Mouse (Mus musculus) lung, embryonic 16.5 days (tissue): ENCODE measurements around the gene Fgfr2. TPM values are rescaled to one million over a fixed set of nuclear protein-coding genes. Genes with fewer than 3 reads are reported as not detected.

Source experiments
- ATAC-seq: fragments of 200-750 bp; cut with Nextera tagmentation; 2 replicates; pipeline ENCODE4 v1.8.0; 2017; ENCODE audit warnings: low read depth, mild to moderate bottlenecking, moderate library complexity
- H3K27ac ChIP-seq: fragments of 300-500 bp; sonication (generic); 2 replicates; pipeline ENCODE4 v1.5.1; 2014; ENCODE audit warnings: mild to moderate bottlenecking, control low read depth, low read length
- H3K27me3 ChIP-seq: fragments of 300-500 bp; sonication (generic); 2 replicates; pipeline ENCODE4 v1.6.1; 2014; ENCODE audit warnings: low read depth, low read length, mixed read lengths; ENCODE audit not compliant: control insufficient read depth, insufficient read depth
- H3K36me3 ChIP-seq: fragments of 300-500 bp; sonication (generic); 2 replicates; pipeline ENCODE4 v1.6.1; 2014; ENCODE audit warnings: low read length; ENCODE audit not compliant: control insufficient read depth, insufficient read depth
- H3K4me1 ChIP-seq: fragments of 300-500 bp; sonication (generic); replicated peaks from 2 replicates; pipeline ENCODE4 v1.6.1; 2014; ENCODE audit warnings: low read length, mixed read lengths; ENCODE audit not compliant: control insufficient read depth, insufficient read depth
- H3K4me2 ChIP-seq: fragments of 300-500 bp; sonication (generic); 2 replicates; pipeline ENCODE4 v1.6.1; 2014; ENCODE audit warnings: low read depth, low read length, control low read depth
- H3K4me3 ChIP-seq: fragments of 300-500 bp; sonication (generic); 2 replicates; pipeline ENCODE4 v1.5.1; 2014; ENCODE audit warnings: mild to moderate bottlenecking, low read length, control low read depth
- H3K9ac ChIP-seq: fragments of 300-500 bp; sonication (generic); 2 replicates; pipeline ENCODE4 v1.6.1; 2014; ENCODE audit warnings: low read length, control low read depth
- H3K9me3 ChIP-seq: fragments of 300-500 bp; sonication (generic); 2 replicates; pipeline ENCODE4 v1.6.1; 2016; ENCODE audit warnings: low read length; ENCODE audit not compliant: control insufficient read depth
- WGBS: fragments of 180-500 bp; shearing (Covaris S2); extraction: QIAGEN DNeasy Blood & Tissue Kit; methylation state at CpG from one replicate; pipeline ENCODE4 v1.1.7; 2014; 5-methylcytosine and 5-hydroxymethylcytosine counted together
- polyA plus RNA-seq: library from polyadenylated mRNA; unstranded; fragments of >200 nt; fragmentation: Nextera tagmentation; extraction: Ambion mirVana; gene quantifications from 2 replicates; pipeline ENCODE4 v1.2.1, GENCODE M21; 2015

Gene Fgfr2
- polyA plus RNA-seq, 1 experiment from 2014 or later = 175 TPM

- no peak for ATAC-seq
- H3K27ac ChIP-seq = no peak overlapping the region
- H3K4me3 ChIP-seq = no peak overlapping the region
- H3K27me3 ChIP-seq = no peaks in the 10 kb centered on the region
- no peaks in the 10 kb centered on the region for H3K9me3 ChIP-seq
- H3K9ac ChIP-seq = no peak overlapping the region
- H3K4me2 ChIP-seq = no peak overlapping the region
- H3K36me3 ChIP-seq = no peaks in the 10 kb centered on the region
- peaks cover under 1% of the 10 kb centered on the region for H3K4me1 ChIP-seq
- 88% methylated on average over 3 of the region's 3 CpGs for WGBS
Observed at GRCm38 (mm10) chr7:132682336-132682735, 440.8 kb downstream of the Fgfr2 start.

GRCm38 (mm10) chr7:132681831-132682230 is 441.3 kb downstream of the Fgfr2 start:
- ATAC-seq = no peak
- H3K9me3 ChIP-seq = no peaks in the 10 kb centered on the region
- H3K36me3 ChIP-seq = no peaks in the 10 kb centered on the region
- 76% methylated on average over 1 of the region's 1 CpGs for WGBS
- no peaks in the 10 kb centered on the region for H3K27me3 ChIP-seq
- H3K9ac ChIP-seq = no peak overlapping the region
- H3K27ac ChIP-seq = no peak overlapping the region
- no peak overlapping the region for H3K4me2 ChIP-seq
- no peaks in the 10 kb centered on the region; the same call in 1 of the 2 replicates for H3K4me1 ChIP-seq
- H3K4me3 ChIP-seq = no peak overlapping the region

GRCm38 (mm10) chr7:132681296-132681695 is 441.9 kb downstream of the Fgfr2 start:
- no peak for ATAC-seq
- WGBS = 86% methylated on average over 11 of the region's 11 CpGs
- Histone ChIP-seq H3K4me2 (no peak overlapping the region), H3K27ac (no peak overlapping the region), H3K36me3 (no peaks in the 10 kb centered on the region), H3K9me3 (no peaks in the 10 kb centered on the region), H3K27me3 (no peaks in the 10 kb centered on the region), H3K9ac (no peak overlapping the region), H3K4me1 (no peaks in the 10 kb centered on the region; the same call in 1 of the 2 replicates), H3K4me3 (no peak overlapping the region)

- H3K9ac ChIP-seq = no peak overlapping the region
- no peak overlapping the region for H3K4me2 ChIP-seq
- 70% methylated on average over 6 of the region's 6 CpGs for WGBS
- H3K4me3 ChIP-seq = no peak overlapping the region
- no peaks in the 10 kb centered on the region; the same call in 1 of the 2 replicates for H3K4me1 ChIP-seq
- no peaks in the 10 kb centered on the region for H3K27me3 ChIP-seq
- no peak for ATAC-seq
- H3K36me3 ChIP-seq = no peaks in the 10 kb centered on the region
- H3K9me3 ChIP-seq = no peaks in the 10 kb centered on the region
- no peak overlapping the region for H3K27ac ChIP-seq
Observed at GRCm38 (mm10) chr7:132679549-132679948, 443.6 kb downstream of the Fgfr2 start.

- Histone ChIP-seq H3K4me3 (no peak overlapping the region), H3K9ac (no peak overlapping the region), H3K4me1 (no peaks in the 10 kb centered on the region; the same call in 1 of the 2 replicates), H3K27me3 (no peaks in the 10 kb centered on the region), H3K36me3 (no peaks in the 10 kb centered on the region), H3K27ac (no peak overlapping the region), H3K4me2 (no peak overlapping the region), H3K9me3 (no peaks in the 10 kb centered on the region)
- 64% methylated on average over 4 of the region's 4 CpGs for WGBS
- no peak for ATAC-seq
Observed at GRCm38 (mm10) chr7:132679117-132679516, 444.0 kb downstream of the Fgfr2 start.

GRCm38 (mm10) chr7:132675922-132676321 is 447.2 kb downstream of the Fgfr2 start:
- no peaks in the 10 kb centered on the region for H3K27me3 ChIP-seq
- H3K4me2 ChIP-seq = no peak overlapping the region
- H3K4me1 ChIP-seq = peaks cover 12% of the 10 kb centered on the region
- no peak overlapping the region for H3K9ac ChIP-seq
- no peaks in the 10 kb centered on the region for H3K36me3 ChIP-seq
- H3K4me3 ChIP-seq = no peak overlapping the region
- no peak for ATAC-seq
- WGBS = 87% methylated on average over 2 of the region's 2 CpGs
- no peak overlapping the region for H3K27ac ChIP-seq
- H3K9me3 ChIP-seq = no peaks in the 10 kb centered on the region

GRCm38 (mm10) chr7:132673931-132674755 is 449.0 kb downstream of the Fgfr2 start:
- no peaks in the 10 kb centered on the region for H3K27me3 ChIP-seq
- H3K4me1 ChIP-seq = peaks cover 22% of the 10 kb centered on the region
- no peak overlapping the region for H3K4me3 ChIP-seq
- no peaks in the 10 kb centered on the region for H3K9me3 ChIP-seq
- peak; percentile 44 for ATAC-seq
- H3K9ac ChIP-seq = no peak overlapping the region
- no peak overlapping the region for H3K27ac ChIP-seq
- WGBS = 50% methylated on average over 17 of the region's 17 CpGs
- H3K4me2 ChIP-seq = no peak overlapping the region
- no peaks in the 10 kb centered on the region for H3K36me3 ChIP-seq

- Histone ChIP-seq H3K4me3 (no peak overlapping the region), H3K27ac (peak overlapping the region; percentile 57; the same call in 1 of the 2 replicates), H3K9me3 (no peaks in the 10 kb centered on the region), H3K4me1 (peaks cover 25% of the 10 kb centered on the region), H3K4me2 (no peak overlapping the region), H3K9ac (peak overlapping the region; percentile 10; the same call in 1 of the 2 replicates), H3K27me3 (no peaks in the 10 kb centered on the region), H3K36me3 (no peaks in the 10 kb centered on the region)
- 57% methylated on average over 7 of the region's 7 CpGs for WGBS
- ATAC-seq = peak; percentile 63
Observed at GRCm38 (mm10) chr7:132672481-132672959, 450.6 kb downstream of the Fgfr2 start.

- peak overlapping the region; percentile 88 for H3K27ac ChIP-seq
Observed at GRCm38 (mm10) chr7:132670863-132671165, 452.3 kb downstream of the Fgfr2 start.

More at GRCm38 (mm10) chr7:132670863-132671165, 452.3 kb downstream of the Fgfr2 start:
- no peaks in the 10 kb centered on the region for H3K9me3 ChIP-seq
- no peak overlapping the region for H3K9ac ChIP-seq
- peaks cover 25% of the 10 kb centered on the region for H3K4me1 ChIP-seq
- WGBS = 62% methylated on average over 3 of the region's 3 CpGs
- peak; percentile 15; the same call in 1 of the 2 replicates for ATAC-seq
- H3K4me2 ChIP-seq = no peak overlapping the region
- no peaks in the 10 kb centered on the region for H3K36me3 ChIP-seq
- no peaks in the 10 kb centered on the region for H3K27me3 ChIP-seq
- no peak overlapping the region for H3K4me3 ChIP-seq
